Mouse (Mus musculus): ENCODE measurements around the gene Mrpl55. TPM values are rescaled to one million over a fixed set of nuclear protein-coding genes. Genes with fewer than 3 reads are reported as not detected.

The Mrpl55 gene
- total and polyA plus RNA-seq, 2 experiments from 2014 or later, result 90.6 to 123 TPM

GRCm38 (mm10) chr11:59174189-59174838 lies 28.0 kb upstream of the Mrpl55 start:
- H3K9me3 ChIP-seq (ENCODE audit: low read length), result no peaks in the 10 kb centered on the region
- 51% methylated on average over 6 of the region's 6 CpGs for WGBS
- no peak overlapping the region for H3K4me2 ChIP-seq (ENCODE audit: low read depth, low read length)
- no peak for ATAC-seq
- H3K9ac ChIP-seq (replicated peaks; ENCODE audit: low read length), result no peak overlapping the region
- no peak overlapping the region for H3K4me3 ChIP-seq (ENCODE audit: low read length)
- no peak overlapping the region for H3K27ac ChIP-seq
- H3K36me3 ChIP-seq (ENCODE audit: insufficient read depth, low read length), result no peaks in the 10 kb centered on the region
- peaks cover 44% of the 10 kb centered on the region for H3K27me3 ChIP-seq (ENCODE audit: insufficient read depth, low read length)
- DNase-seq (ENCODE audit: low spot score), result no peak
- H3K4me1 ChIP-seq (ENCODE audit: insufficient read depth, low read length), result no peaks in the 10 kb centered on the region
- no peak for TF ChIP-seq CTCF (IDR thresholded peaks at IDR 0.05; ENCODE audit: low read depth)

- Histone ChIP-seq H3K4me2 (ENCODE audit: low read depth, low read length) (no peak overlapping the region), H3K9me3 (ENCODE audit: low read length) (no peaks in the 10 kb centered on the region), H3K4me1 (ENCODE audit: insufficient read depth, low read length) (no peaks in the 10 kb centered on the region), H3K9ac (replicated peaks; ENCODE audit: low read length) (no peak overlapping the region), H3K27ac (no peak overlapping the region), H3K4me3 (ENCODE audit: low read length) (peak overlapping the region; percentile 15), H3K36me3 (ENCODE audit: insufficient read depth, low read length) (no peaks in the 10 kb centered on the region), H3K27me3 (ENCODE audit: insufficient read depth, low read length) (peaks cover 44% of the 10 kb centered on the region)
- ATAC-seq (no peak), DNase-seq (ENCODE audit: low spot score) (no peak)
- WGBS, result 3% methylated on average over 46 of the region's 48 CpGs
- no peak for TF ChIP-seq CTCF (IDR thresholded peaks at IDR 0.05; ENCODE audit: low read depth)
These were observed 25.8 kb upstream of the Mrpl55 start for GRCm38 (mm10) chr11:59176475-59176874.

- no peak for DNase-seq (ENCODE audit: low spot score)
These were observed 25.4 kb upstream of the Mrpl55 start for GRCm38 (mm10) chr11:59176921-59177320.

GRCm38 (mm10) chr11:59182864-59183331 lies 19.4 kb upstream of the Mrpl55 start, which contains the start of gene Gjc2:
Gjc2 (minus strand) TSS chr11:59183213.
- no peaks in the 10 kb centered on the region for H3K9me3 ChIP-seq (ENCODE audit: low read length)
- no peak within 1 kb of the TSS for H3K27ac ChIP-seq
- no peak; the same call in 1 of the 2 replicates for ATAC-seq
- no peak within 1 kb of the TSS for H3K9ac ChIP-seq (replicated peaks; ENCODE audit: low read length)
- peaks cover 22% of the 10 kb centered on the region for H3K36me3 ChIP-seq (ENCODE audit: insufficient read depth, low read length)
- no peak within 1 kb of the TSS for H3K4me2 ChIP-seq (ENCODE audit: low read depth, low read length)
- TF ChIP-seq CTCF (IDR thresholded peaks at IDR 0.05; ENCODE audit: low read depth), result no peak
- peaks cover 8% of the 10 kb centered on the region for H3K27me3 ChIP-seq (ENCODE audit: insufficient read depth, low read length)
- H3K4me1 ChIP-seq (ENCODE audit: insufficient read depth, low read length), result no peaks in the 10 kb centered on the region
- WGBS, result 37% methylated on average over 3 of the region's 3 CpGs
- DNase-seq (ENCODE audit: low spot score), result peak; percentile 16
- no peak within 1 kb of the TSS for H3K4me3 ChIP-seq (ENCODE audit: low read length)

More at GRCm38 (mm10) chr11:59176921-59177320, 25.4 kb upstream of the Mrpl55 start:
- Histone ChIP-seq H3K27ac (no peak overlapping the region), H3K36me3 (ENCODE audit: insufficient read depth, low read length) (no peaks in the 10 kb centered on the region), H3K4me1 (ENCODE audit: insufficient read depth, low read length) (no peaks in the 10 kb centered on the region), H3K4me2 (ENCODE audit: low read depth, low read length) (no peak overlapping the region), H3K27me3 (ENCODE audit: insufficient read depth, low read length) (peaks cover 44% of the 10 kb centered on the region), H3K9ac (replicated peaks; ENCODE audit: low read length) (no peak overlapping the region), H3K4me3 (ENCODE audit: low read length) (peak overlapping the region; percentile 15; the same call in 1 of the 2 replicates), H3K9me3 (ENCODE audit: low read length) (no peaks in the 10 kb centered on the region)
- no peak for TF ChIP-seq CTCF (IDR thresholded peaks at IDR 0.05; ENCODE audit: low read depth)
- ATAC-seq, result 0 out of 2 replicates have a peak, but pooled peaks have one; percentile 14
- WGBS, result 10% methylated on average over 34 of the region's 34 CpGs

- no peak overlapping the region for H3K4me3 ChIP-seq (ENCODE audit: low read length)
- DNase-seq (ENCODE audit: low spot score) (peak; percentile 77), ATAC-seq (peak; percentile 42; the same call in 1 of the 2 replicates)
- H3K9me3 ChIP-seq (ENCODE audit: low read length), result no peaks in the 10 kb centered on the region
- H3K4me2 ChIP-seq (ENCODE audit: low read depth, low read length), result no peak overlapping the region
- no peak overlapping the region for H3K27ac ChIP-seq
- no peaks in the 10 kb centered on the region for H3K27me3 ChIP-seq (ENCODE audit: insufficient read depth, low read length)
- 26% methylated on average over 3 of the region's 3 CpGs for WGBS
- peak; percentile 89 for TF ChIP-seq CTCF (IDR thresholded peaks at IDR 0.05; ENCODE audit: low read depth)
- no peak overlapping the region for H3K9ac ChIP-seq (replicated peaks; ENCODE audit: low read length)
- peaks cover 22% of the 10 kb centered on the region for H3K36me3 ChIP-seq (ENCODE audit: insufficient read depth, low read length)
- no peaks in the 10 kb centered on the region for H3K4me1 ChIP-seq (ENCODE audit: insufficient read depth, low read length)
These were observed 18.5 kb upstream of the Mrpl55 start for GRCm38 (mm10) chr11:59183821-59184220.

- DNase-seq (ENCODE audit: low spot score) (no peak), ATAC-seq (no peak)
- no peaks in the 10 kb centered on the region for H3K9me3 ChIP-seq (ENCODE audit: low read length)
- H3K36me3 ChIP-seq (ENCODE audit: insufficient read depth, low read length), result peaks cover 22% of the 10 kb centered on the region
- H3K27ac ChIP-seq, result no peak overlapping the region
- no peak overlapping the region for H3K4me2 ChIP-seq (ENCODE audit: low read depth, low read length)
- H3K9ac ChIP-seq (replicated peaks; ENCODE audit: low read length), result no peak overlapping the region
- H3K4me1 ChIP-seq (ENCODE audit: insufficient read depth, low read length), result peaks cover 4% of the 10 kb centered on the region; the same call in 1 of the 2 replicates
- TF ChIP-seq CTCF (IDR thresholded peaks at IDR 0.05; ENCODE audit: low read depth), result no peak
- 86% methylated on average over 5 of the region's 5 CpGs for WGBS
- H3K4me3 ChIP-seq (ENCODE audit: low read length), result no peak overlapping the region
- H3K27me3 ChIP-seq (ENCODE audit: insufficient read depth, low read length), result no peaks in the 10 kb centered on the region
These were observed 16.8 kb upstream of the Mrpl55 start for GRCm38 (mm10) chr11:59185490-59185889.

- Histone ChIP-seq H3K4me2 (ENCODE audit: low read depth, low read length) (no peak overlapping the region), H3K27ac (no peak overlapping the region), H3K9ac (replicated peaks; ENCODE audit: low read length) (no peak overlapping the region), H3K4me3 (ENCODE audit: low read length) (no peak overlapping the region), H3K9me3 (ENCODE audit: low read length) (no peaks in the 10 kb centered on the region), H3K36me3 (ENCODE audit: insufficient read depth, low read length) (peaks cover 22% of the 10 kb centered on the region), H3K4me1 (ENCODE audit: insufficient read depth, low read length) (peaks cover 4% of the 10 kb centered on the region; the same call in 1 of the 2 replicates), H3K27me3 (ENCODE audit: insufficient read depth, low read length) (no peaks in the 10 kb centered on the region)
- no peak for ATAC-seq
- WGBS, result 86% methylated on average over 6 of the region's 6 CpGs
- no peak for DNase-seq (ENCODE audit: low spot score)
- TF ChIP-seq CTCF (IDR thresholded peaks at IDR 0.05; ENCODE audit: low read depth), result no peak
These were observed 14.6 kb upstream of the Mrpl55 start for GRCm38 (mm10) chr11:59187706-59188105.
